Mouse (Mus musculus): ENCODE data around the gene Arl13b. TPM values are rescaled to one million over a fixed set of nuclear protein-coding genes. Genes with fewer than 3 reads are reported as not detected.

The Arl13b gene
- polyA plus RNA-seq (2012) = 1.7 and 2.2 TPM in 2 replicates

DNA sequence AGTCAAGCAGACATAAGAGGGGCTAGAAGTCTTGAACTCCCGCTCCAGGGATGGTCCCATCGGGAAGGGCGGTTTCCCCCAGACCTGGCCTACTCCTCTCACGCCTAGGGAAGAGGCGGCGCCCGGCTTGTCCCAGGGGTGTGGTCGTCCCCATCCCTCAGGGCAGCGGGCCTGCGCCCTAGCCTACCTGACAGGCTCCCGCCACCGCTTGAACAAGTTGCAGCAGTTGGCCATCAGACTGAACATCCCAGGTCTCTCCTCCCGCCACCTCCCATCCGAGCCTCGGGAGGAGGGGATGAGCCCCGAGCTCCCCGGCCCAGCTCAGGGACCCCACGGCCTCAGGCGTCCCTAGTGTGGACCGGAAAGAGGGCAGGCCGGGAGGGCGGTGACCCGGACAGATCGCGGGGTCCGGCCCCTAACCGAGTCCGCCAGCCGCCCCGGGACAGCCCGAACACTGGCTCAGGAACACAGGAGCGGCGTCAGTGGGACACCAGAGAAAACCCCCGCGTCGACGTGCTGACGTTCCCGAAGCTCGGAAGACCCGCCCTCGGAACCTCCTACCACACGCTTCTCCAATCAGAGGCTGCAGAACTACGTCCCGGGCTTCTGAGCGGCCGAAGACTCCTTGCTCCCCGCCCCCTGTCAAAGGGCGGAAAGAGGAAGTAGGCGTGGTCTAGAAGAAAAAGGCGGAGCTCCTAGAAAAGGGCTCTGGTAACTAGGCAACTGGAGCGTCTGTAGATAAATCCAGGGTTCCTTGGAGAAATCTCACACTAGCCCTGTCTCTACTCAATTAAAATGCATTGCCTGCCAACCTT is at the start of gene Arl13b:
Gene Arl13b (minus strand): TSS at position 543 of the 815 bp plus-strand sequence.

DNA sequence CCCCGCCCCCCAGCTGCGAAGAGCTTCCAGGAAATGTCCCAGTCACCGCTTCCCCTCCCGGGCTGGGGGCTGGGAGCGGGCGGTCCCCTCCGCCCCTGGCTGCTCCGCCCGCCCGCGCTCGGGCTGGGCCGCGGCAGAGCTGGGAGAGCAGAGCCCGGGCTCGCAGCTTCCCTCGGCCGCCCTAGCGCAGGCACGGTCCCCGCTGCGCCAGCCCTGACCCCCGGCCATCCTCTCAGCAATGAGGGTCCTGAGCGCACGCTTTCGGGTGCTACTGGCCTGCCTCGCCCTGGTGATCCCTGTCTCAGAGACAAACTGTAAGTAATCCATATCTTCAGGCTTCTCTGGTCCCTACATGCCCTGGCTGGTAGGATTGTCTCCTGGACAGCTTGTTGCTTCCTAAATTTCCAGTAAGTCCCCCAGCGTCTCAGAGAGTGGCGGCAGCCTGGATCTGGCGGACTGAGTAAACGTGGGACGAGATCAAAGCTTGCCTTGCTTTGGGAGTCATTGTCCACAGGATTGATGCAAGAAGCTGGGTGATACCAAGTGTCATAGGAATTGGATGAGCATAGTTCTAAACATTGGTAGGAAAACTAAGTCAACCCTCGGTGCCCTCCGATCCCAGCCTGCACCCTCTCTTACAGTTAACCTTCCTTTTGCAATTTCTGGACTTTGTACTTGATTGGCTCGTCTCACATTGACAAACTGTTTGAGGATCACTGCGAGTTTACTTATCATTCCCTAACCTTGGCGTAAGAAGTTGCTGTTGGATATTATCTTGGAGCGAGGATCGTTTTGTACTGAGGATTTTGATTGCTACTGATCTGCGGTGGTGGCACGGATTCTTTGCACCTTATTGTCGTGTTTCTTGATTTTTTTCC is 7.6 kb upstream of the Arl13b start, which contains the start of gene Pros1:
Gene Pros1 (plus strand): TSS at position 117 of the 878 bp plus-strand sequence.

DNA sequence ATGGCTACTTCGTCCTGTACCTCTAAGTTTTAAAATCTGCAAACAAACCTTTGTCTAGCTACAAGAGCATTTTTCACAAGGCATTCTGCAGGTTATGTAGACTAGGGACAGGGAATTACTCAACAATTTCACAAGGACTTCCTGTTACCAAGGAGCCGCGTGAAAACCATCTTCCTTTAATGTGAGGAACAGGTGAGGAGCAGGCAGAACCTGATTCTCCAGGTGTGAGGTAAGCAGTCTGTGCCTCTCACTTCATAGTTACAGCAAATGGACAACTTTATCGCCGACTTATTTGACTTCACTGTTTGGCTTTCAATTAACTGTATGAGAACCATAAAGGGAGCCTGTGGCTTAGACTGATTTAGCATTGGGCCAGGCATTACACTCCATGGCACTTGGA is 32.3 kb downstream of the Arl13b start, which contains the start of gene Stx19:
Gene Stx19 (plus strand): TSS at position 186 of the 400 bp plus-strand sequence.

DNA sequence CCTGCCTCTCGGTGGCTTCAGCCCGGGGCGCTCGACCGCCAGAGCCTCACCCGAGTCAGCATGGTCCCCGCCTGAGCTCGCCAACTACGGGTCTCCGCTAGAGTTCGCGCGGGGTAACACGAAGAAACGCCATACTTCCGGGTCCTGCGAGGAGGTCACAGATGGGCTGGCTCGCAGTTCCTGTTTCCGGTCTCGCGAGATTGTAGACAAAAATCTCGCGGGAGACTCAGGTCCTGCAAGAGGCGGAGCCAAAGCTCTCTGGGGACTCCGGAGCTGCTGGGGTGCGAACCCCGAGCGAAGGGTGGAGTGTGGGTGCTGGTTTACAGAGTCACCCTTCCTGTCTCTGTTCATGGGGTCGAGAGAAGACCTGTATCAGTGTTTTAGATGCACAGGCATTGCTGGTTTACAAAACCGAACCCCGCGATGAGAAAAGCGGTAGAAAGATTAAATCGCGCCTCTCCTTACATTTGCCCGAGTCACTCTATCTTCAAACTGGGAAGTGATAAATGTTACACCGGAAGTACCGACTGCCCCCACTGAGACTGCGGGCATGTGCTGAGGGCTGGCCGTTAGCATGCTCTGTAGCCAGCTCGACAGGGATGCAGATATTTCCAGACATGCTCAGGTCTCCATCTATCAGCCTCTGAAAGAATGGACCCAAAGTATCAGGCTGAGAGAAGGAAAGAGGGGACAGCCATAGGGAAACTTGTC is 60.1 kb downstream of the Arl13b start, which contains the start of gene Nsun3:
Gene Nsun3 (minus strand): TSS at position 198 of the 711 bp plus-strand sequence.

Other genes with a start within 250 kb of the Arl13b start
- 1.6 and 2.5 TPM in 2 replicates for gene Nsun3, start 60.2 kb downstream of the Arl13b start, polyA plus RNA-seq (2012)
- gene Stx19, start 32.4 kb downstream of the Arl13b start, polyA plus RNA-seq (2012) = 0.02 TPM in 1 of 2 replicates, not detected in the other
- 0.37 and 0.65 TPM in 2 replicates for gene Pros1, start 7.3 kb upstream of the Arl13b start, polyA plus RNA-seq (2012)